Mouse (Mus musculus) c-Kit-positive CD71-positive TER-119-positive erythroid progenitor cells, embryonic 14.5 days (primary cell): ENCODE results near the gene Arcn1.

Experiments
- DNase-seq: peaks from one replicate; pipeline ENCODE4 v3.0.0-alpha.2; 2013; ENCODE audit warnings: low spot score

Gene Arcn1

GRCm38 (mm10) chr9:44745371-44745770 lies 22.3 kb downstream of the Arcn1 start:
- DNase-seq: no peak

DNA sequence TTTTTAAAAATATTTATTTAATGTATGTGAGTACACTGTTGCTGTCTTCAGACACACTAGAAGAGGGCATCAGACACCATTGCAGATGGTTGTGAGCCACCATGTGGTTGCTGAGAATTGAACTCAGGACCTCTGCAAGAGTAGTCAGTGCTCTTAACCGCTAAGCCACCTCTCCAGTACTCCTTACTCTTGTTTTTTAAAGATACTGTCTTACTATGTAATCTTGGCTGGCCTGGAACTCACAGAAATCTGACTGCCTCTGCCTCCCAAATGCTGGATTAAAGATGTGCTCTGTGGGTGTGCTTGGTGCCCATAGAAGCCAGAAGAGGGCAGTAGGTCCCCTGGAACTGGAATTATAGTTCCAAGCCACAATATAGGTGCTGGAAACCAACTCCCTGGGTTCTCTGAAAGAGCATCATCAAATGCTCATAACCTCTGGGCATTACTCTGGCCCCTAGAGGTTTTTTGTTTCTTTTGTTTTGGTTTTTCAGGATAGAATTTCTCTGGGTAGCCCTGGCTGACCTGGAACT lies 26.9 kb downstream of the Arcn1 start:
- no peak for DNase-seq

GRCm38 (mm10) chr9:44737240-44737949 lies 30.2 kb downstream of the Arcn1 start:
- DNase-seq: no peak

GRCm38 (mm10) chr9:44736301-44736700 lies 31.3 kb downstream of the Arcn1 start:
- no peak for DNase-seq

GRCm38 (mm10) chr9:44735886-44736285 lies 31.8 kb downstream of the Arcn1 start:
- DNase-seq: no peak

- no peak for DNase-seq
Measured at GRCm38 (mm10) chr9:44734524-44735494, 32.8 kb downstream of the Arcn1 start, which contains the start of gene Phldb1. Gene Phldb1 (minus strand): TSS chr9:44735198.

GRCm38 (mm10) chr9:44733671-44734523 lies 33.7 kb downstream of the Arcn1 start:
- DNase-seq: no peak

- DNase-seq: no peak
Measured at GRCm38 (mm10) chr9:44732921-44733530, 34.6 kb downstream of the Arcn1 start.

GRCm38 (mm10) chr9:44732130-44732549 lies 35.5 kb downstream of the Arcn1 start:
- DNase-seq: no peak

- no peak for DNase-seq
Measured at GRCm38 (mm10) chr9:44727441-44727840, 40.2 kb downstream of the Arcn1 start.

DNA sequence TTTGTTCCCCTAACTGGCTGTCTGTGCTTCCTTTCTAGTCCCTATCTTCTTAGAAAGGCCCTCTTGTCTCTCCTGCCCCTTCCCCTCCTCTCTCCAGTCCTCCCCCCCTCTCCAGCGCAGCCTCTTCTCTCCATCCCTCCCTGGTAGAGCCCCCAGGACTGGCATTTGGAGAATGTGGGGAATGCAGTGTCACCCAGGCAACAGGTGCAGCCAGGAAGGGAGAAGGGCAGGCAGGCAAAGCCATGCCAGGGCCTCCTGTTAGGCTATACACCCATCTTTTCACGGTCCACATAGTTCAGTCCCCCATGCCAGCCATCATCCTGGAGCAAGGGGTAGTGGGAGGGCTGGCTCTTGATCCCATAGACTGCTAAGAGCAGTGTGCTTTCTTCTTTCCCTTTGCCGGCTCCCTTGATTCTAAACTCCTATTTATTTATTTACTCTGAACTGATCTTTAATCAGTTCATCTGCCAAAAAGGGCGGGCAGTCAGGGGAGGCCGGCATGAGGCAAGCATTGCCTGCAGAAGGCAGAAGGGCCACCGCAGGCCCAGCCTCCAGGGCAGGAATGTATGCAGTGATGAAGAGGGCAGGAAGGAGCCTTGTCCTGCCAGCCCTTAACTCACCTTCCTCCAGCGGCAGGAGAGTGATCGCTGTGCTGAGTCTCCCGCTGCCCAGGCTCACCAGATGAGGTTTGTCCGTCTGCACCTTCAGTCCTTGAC lies 41.1 kb downstream of the Arcn1 start:
- DNase-seq: no peak

DNA sequence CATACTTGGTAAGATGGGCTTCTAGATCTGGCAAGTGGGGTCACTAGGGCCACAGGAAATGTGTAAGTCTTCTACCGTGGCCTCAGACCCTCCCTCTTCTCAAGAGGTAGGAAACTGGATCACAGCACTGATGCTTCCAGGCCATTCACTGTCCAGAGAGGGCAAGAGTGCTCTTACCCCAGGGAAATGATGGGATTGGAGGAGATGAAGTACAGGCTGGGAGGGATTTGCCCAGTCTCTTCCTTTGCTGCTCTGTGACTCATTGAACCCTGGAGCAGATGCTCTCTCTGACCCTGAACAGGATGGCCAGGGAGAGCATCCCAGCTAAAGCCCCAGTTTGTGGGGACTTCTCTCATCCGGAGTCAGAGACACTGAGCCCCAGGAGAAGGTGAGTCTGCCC lies 43.0 kb downstream of the Arcn1 start:
- no peak for DNase-seq

DNA sequence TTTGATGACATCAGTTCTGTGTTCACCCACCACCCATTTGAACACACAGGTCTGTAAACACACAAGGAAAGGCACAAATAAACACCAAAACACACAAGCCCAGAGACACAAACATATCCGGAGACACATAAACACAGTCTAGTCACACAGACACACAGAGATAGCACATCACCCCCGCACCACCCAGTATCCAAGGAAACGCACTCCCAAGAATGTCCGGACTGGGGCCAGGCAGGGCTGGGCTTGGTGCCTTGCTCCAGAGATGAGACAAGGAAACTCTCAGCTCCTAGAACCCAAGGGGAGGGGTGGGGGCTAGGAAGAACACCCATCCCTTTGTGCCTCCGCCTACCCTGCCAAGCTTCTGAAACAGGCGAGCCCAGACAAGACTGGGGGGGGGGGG lies 43.4 kb downstream of the Arcn1 start:
- DNase-seq: no peak

DNA sequence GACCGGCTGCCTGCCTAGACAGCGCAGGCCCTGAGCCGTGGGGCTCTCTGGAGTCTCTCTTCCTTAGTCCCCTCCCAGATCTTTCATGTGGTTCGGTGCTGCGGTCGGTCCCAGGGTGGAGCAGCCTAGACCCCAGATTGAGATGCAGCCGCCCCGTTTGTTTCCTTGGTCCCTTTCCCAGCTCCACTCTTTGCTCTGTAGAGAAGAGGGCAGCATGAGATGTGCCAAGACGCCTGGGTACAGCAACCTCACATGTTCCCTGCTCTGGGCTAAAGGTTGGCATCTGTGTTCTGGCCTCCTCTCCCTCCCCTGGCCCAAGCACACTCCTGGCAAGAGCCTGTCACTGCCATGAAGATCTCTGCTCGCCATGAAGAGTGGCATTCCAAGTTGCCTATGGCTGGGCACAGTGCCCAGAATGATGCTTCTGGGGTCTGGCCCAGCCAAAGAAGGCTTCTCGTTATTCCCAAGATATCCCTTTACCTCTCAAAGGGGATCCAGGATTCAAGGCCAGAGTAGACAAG lies 44.1 kb downstream of the Arcn1 start:
- DNase-seq: no peak

GRCm38 (mm10) chr9:44723008-44723407 lies 44.6 kb downstream of the Arcn1 start:
- no peak for DNase-seq

DNA sequence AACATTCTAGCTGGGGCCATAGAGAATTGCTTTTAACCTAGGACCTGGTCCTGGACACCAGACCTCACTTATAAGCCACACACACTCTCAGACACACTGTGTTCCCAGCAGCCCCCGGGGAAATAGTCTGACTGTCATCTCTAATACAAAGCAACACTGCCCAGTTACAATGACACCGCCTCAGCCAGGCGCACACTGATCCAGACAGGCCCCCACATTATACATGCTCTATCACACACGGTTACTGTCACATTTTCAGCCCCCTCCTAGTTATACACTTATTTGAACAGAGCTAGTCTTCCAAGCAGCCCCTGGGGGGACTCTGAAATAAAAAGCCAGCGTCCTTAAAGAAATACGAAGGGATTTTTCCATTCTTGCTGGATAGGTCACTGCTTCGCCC lies 45.1 kb downstream of the Arcn1 start:
- DNase-seq: no peak

DNA sequence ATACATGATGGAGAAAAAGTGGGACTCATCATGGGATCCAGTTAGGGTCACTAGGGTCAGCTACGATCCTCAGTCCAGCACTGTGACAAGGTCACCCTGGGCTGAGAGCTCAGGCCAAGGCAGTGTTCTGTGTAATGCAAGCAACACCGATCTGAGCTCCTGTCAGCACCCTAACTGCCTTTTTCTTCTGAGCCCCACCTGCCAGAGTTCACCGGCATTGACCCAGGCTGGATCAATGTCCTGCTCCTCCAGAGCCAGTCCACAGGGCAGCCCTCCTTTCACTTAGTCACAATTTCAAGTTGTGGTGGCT lies 45.8 kb downstream of the Arcn1 start:
- no peak for DNase-seq

DNA sequence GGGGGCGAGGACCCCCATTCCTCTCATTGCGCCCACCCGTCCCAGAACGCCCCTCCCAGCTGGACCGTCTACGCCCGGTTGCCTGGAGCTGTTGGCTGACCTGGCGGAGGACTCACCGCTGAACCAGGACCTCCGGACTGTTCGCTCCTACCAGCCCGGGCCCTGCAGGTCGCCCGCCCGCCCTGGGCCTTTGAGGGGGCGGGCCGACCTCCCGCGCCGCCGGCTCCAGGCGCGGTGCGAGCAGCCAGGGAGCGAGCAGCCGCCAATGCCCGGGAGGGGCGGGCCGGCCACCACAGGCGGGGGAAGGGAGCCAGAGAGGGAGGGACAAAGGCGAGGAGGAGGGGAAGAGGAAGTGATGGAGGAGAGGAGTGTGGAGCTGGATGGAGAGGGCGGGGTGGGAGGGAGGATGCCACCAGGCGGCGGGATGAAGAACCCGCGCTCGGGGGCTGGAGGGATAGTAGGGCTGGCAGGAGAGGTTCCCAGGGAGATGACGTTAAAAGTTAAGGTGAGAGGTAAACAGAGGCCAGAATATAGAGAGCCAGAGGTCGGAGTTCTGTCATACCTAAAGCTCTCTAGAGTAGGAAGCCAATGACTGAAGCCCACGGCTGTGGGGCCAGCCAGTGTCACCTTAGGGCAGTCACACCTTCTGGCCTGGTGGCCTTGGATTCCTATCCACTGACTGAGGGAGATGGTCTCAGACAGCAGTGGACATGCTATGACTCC lies 46.3 kb downstream of the Arcn1 start:
- peak; percentile 42 for DNase-seq

GRCm38 (mm10) chr9:44720358-44721153 lies 47.1 kb downstream of the Arcn1 start:
- no peak for DNase-seq
